Mouse (Mus musculus) CH12.LX (cell line): ENCODE data around the gene Rps27rt. TPM values are rescaled to one million over a fixed set of nuclear protein-coding genes. Genes with fewer than 3 reads are reported as not detected.

Experiments
- polyA plus RNA-seq: library from polyadenylated mRNA; unstranded; fragments of >175 nt; gene quantifications from 2 replicates; pipeline ENCODE4 v1.2.1, GENCODE M21; 2012; ENCODE audit warnings: low read depth; ENCODE audit not compliant: insufficient read length
- total RNA-seq, 2 experiments: library from RNA; depleted of rRNA; stranded (reverse); fragments of 300-350 nt in 1 of 2; fragments of >200 nt in 1 of 2; gene quantifications; 2 replicates each; pipeline ENCODE4 v1.2.3; 2012 to 2014

Gene Rps27rt
- total and polyA plus RNA-seq, 3 experiments: 107 to 455 (median 180) TPM

Other genes with a start within 250 kb of the Rps27rt start
- gene Cmtm7, start 200.9 kb downstream of the Rps27rt start, total RNA-seq (2012; rRNA removed): 73.1 and 80.8 TPM in 2 replicates
- 37.6 and 46.0 TPM in 2 replicates for gene Cmtm7, start 200.9 kb downstream of the Rps27rt start, total RNA-seq (2014; rRNA removed)
- gene Cmtm7, start 200.9 kb downstream of the Rps27rt start, polyA plus RNA-seq: 38.2 and 45.5 TPM in 2 replicates
- gene Cmtm8, start 138.6 kb downstream of the Rps27rt start, total RNA-seq (2012; rRNA removed): 1.8 and 2.7 TPM in 2 replicates
- 1.4 and 1.6 TPM in 2 replicates for gene Cmtm8, start 138.6 kb downstream of the Rps27rt start, total RNA-seq (2014; rRNA removed)
- 4.1 and 4.4 TPM in 2 replicates for gene Cmtm8, start 138.6 kb downstream of the Rps27rt start, polyA plus RNA-seq
- gene Gpd1l, start 48.8 kb downstream of the Rps27rt start, total RNA-seq (2012; rRNA removed): 4.6 and 5.2 TPM in 2 replicates
- gene Gpd1l, start 48.8 kb downstream of the Rps27rt start, total RNA-seq (2014; rRNA removed): 7.1 and 7.4 TPM in 2 replicates
- 5.8 and 5.9 TPM in 2 replicates for gene Gpd1l, start 48.8 kb downstream of the Rps27rt start, polyA plus RNA-seq
- gene Osbpl10, start 4.2 kb downstream of the Rps27rt start, total RNA-seq (2012; rRNA removed): not detected in 2 replicates
- gene Osbpl10, start 4.2 kb downstream of the Rps27rt start, total RNA-seq (2014; rRNA removed): not detected in 2 replicates
- gene Osbpl10, start 4.2 kb downstream of the Rps27rt start, polyA plus RNA-seq: 0.19 TPM in 1 of 2 replicates, not detected in the other